Comparison of ENCODE assay signal across 8 mouse cellular contexts in genomic region chr12:117345088-117345977, GRCm38 (mm10).
A peak's percentile ranks its signal among the peaks of the same experiment; 100 is the strongest.
DNase-seq lines count a peak whose midpoint lies in the region; ATAC-seq and TF ChIP-seq lines count a peak whose summit lies in the region.

No protein-coding gene starts in this region.

- no peaks in the 10 kb centered on the region for H3K36me3 ChIP-seq in forebrain, embryonic 15.5 days
- H3K36me3 ChIP-seq in midbrain, postnatal 0 days (ENCODE audit: insufficient read depth, low read length): no peaks in the 10 kb centered on the region

- peaks cover 51% of the 10 kb centered on the region for H3K4me1 ChIP-seq in forebrain, embryonic 15.5 days
- peaks cover 25% of the 10 kb centered on the region for H3K4me1 ChIP-seq in midbrain, postnatal 0 days (ENCODE audit: insufficient read depth, low read length)

- peak; percentile 75 for TF ChIP-seq CTCF in midbrain, postnatal 0 days (IDR thresholded peaks at IDR 0.05)

- 12% methylated on average over 20 of the region's 20 CpGs for WGBS in forebrain, embryonic 15.5 days
- 6% methylated on average over 20 of the region's 20 CpGs for WGBS in midbrain, postnatal 0 days

- H3K9me3 ChIP-seq in forebrain, embryonic 15.5 days: no peaks in the 10 kb centered on the region
- H3K9me3 ChIP-seq in midbrain, postnatal 0 days (ENCODE audit: low read length): no peaks in the 10 kb centered on the region

- peak overlapping the region; percentile 96 for H3K27ac ChIP-seq in forebrain, embryonic 15.5 days (replicated peaks)
- H3K27ac ChIP-seq in midbrain, postnatal 0 days (ENCODE audit: low read depth, low read length): peak overlapping the region; percentile 98

- ATAC-seq in forebrain, embryonic 15.5 days (replicated peaks): peak; percentile 95
- peak; percentile 93 for ATAC-seq in midbrain, postnatal 0 days (ENCODE audit: low FRiP score)

- H3K27me3 ChIP-seq in forebrain, embryonic 15.5 days: no peaks in the 10 kb centered on the region
- no peaks in the 10 kb centered on the region for H3K27me3 ChIP-seq in midbrain, postnatal 0 days (ENCODE audit: insufficient read depth, low read length)

- peak; percentile 4 for DNase-seq in kidney, postnatal 14 days
- DNase-seq in kidney, adult 18-20 months: no peak
- peak; percentile 76 to 88 for DNase-seq in layer of hippocampus, postnatal 14 days (ENCODE audit: low spot score in 2 of 2)
- peak; percentile 91 for DNase-seq in midbrain, postnatal 0 days (ENCODE audit: low spot score)
- DNase-seq in heart, adult 9 months (ENCODE audit: low spot score in 2 of 2): no peak
- no peak for DNase-seq in lung, postnatal 36 days
- DNase-seq in adrenal gland, postnatal 25 days: no peak

- peak overlapping the region; percentile 44 for H3K4me2 ChIP-seq in forebrain, embryonic 15.5 days (replicated peaks)
- peak overlapping the region; percentile 41 for H3K4me2 ChIP-seq in midbrain, postnatal 0 days (ENCODE audit: low read depth, low read length, poor library complexity, severe bottlenecking)

- peak overlapping the region; percentile 39 for H3K9ac ChIP-seq in forebrain, embryonic 15.5 days (replicated peaks)
- peak overlapping the region; percentile 56 for H3K9ac ChIP-seq in midbrain, postnatal 0 days (replicated peaks; ENCODE audit: low read length, poor library complexity, severe bottlenecking)

- H3K4me3 ChIP-seq in forebrain, embryonic 15.5 days: peak overlapping the region; percentile 25
- no peak overlapping the region for H3K4me3 ChIP-seq in midbrain, postnatal 0 days (ENCODE audit: low read depth, low read length)

Comparison
In these comparisons a context has a peak if more than half of its experiments do, and no peak if none do; other contexts are left out.
1. DNase-seq: peak in kidney, postnatal 14 days (single experiment), layer of hippocampus, postnatal 14 days (2 of 2) and midbrain, postnatal 0 days (single experiment); none in kidney, adult 18-20 months (single experiment), heart, adult 9 months (0 of 2), lung, postnatal 36 days (single experiment) and adrenal gland, postnatal 25 days (single experiment).